Mouse (Mus musculus): ENCODE measurements at regions not wholly inside any gene's neighbourhood (a gene's known extent, or its start where the extent isn't known, plus 50 kb on each side); places are given as distances from the start of the nearest gene placed in this dataset.

DNA sequence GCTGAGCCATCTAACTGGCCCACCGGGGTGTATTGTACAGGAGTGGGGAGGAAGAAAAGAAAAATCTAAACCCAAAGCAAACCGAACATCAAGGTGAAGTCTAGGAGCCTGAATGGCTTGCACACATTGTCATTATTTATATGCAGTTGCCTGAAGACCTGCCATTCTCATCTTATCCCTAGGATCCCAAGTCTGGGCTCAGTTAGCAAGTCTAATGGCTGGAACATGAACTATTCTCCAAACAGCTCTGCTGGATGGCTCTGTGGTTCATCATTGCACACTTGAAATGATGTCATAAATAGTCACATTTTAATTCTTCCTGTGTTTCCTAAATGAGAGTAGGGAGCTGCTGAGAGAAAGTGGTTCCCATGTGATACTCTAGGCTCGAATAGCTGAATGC, 219.6 kb upstream of the Mpped2 start:
- Histone ChIP-seq H3K36me3 (replicated peaks) (no peaks in the 10 kb centered on the region), H3K4me1 (ENCODE audit: insufficient read depth, low read depth, low read length) (no peaks in the 10 kb centered on the region), H3K4me3 (ENCODE audit: low read depth, low read length) (no peak overlapping the region), H3K9me3 (replicated peaks) (peaks cover 10% of the 10 kb centered on the region), H3K27me3 (ENCODE audit: insufficient read depth, low read length) (no peaks in the 10 kb centered on the region)
- ATAC-seq (ENCODE audit: extremely low read depth, insufficient number of reproducible peaks, low FRiP score, poor library complexity, severe bottlenecking): no peak
- TF ChIP-seq POLR2AphosphoS5 (IDR thresholded peaks at IDR 0.05; ENCODE audit: insufficient replicate concordance, low read depth, low read length) (no peak), GATA1 (IDR thresholded peaks at IDR 0.05; ENCODE audit: borderline replicate concordance, low read length) (no peak), GATA2 (IDR thresholded peaks at IDR 0.05; ENCODE audit: borderline replicate concordance, low read depth, low read length) (no peak), TAL1 (conservative IDR thresholded peaks at IDR 0.05; ENCODE audit: low read depth, low read length) (no peak), CTCF (IDR thresholded peaks at IDR 0.05; ENCODE audit: low read depth, low read length) (no peak)
- DNase-seq (ENCODE audit: low spot score): no peak

DNA sequence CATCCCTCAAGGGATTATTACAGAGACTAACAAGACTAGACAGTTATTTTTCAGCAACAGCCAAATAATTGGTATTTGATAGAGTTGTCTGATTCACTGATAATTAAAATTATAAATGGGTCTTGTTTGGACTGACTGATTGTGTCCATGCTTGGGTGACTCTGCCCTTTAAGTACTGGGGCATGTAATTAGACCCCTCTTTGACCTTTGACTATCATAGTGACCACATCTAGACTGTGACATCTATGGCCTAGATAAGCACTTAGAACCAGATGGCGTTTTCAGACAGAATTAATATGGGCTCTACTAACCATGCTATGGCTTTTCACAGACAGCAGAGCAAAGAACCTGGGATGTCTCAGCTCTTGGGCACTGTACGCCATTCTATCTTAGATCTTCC, 215.1 kb upstream of the Mpped2 start:
- TF ChIP-seq GATA1 (IDR thresholded peaks at IDR 0.05; ENCODE audit: borderline replicate concordance, low read length) (no peak), CTCF (IDR thresholded peaks at IDR 0.05; ENCODE audit: low read depth, low read length) (no peak), POLR2AphosphoS5 (IDR thresholded peaks at IDR 0.05; ENCODE audit: insufficient replicate concordance, low read depth, low read length) (no peak), GATA2 (IDR thresholded peaks at IDR 0.05; ENCODE audit: borderline replicate concordance, low read depth, low read length) (no peak), TAL1 (conservative IDR thresholded peaks at IDR 0.05; ENCODE audit: low read depth, low read length) (no peak)
- DNase-seq (ENCODE audit: low spot score): no peak
- no peaks in the 10 kb centered on the region for H3K27me3 ChIP-seq (ENCODE audit: insufficient read depth, low read length)
- H3K4me3 ChIP-seq (ENCODE audit: low read depth, low read length): no peak overlapping the region
- no peaks in the 10 kb centered on the region for H3K4me1 ChIP-seq (ENCODE audit: insufficient read depth, low read depth, low read length)
- no peak for ATAC-seq (ENCODE audit: extremely low read depth, insufficient number of reproducible peaks, low FRiP score, poor library complexity, severe bottlenecking)
- H3K9me3 ChIP-seq (replicated peaks): peaks cover 2% of the 10 kb centered on the region; the same call in 1 of the 2 replicates
- no peaks in the 10 kb centered on the region for H3K36me3 ChIP-seq (replicated peaks)

DNA sequence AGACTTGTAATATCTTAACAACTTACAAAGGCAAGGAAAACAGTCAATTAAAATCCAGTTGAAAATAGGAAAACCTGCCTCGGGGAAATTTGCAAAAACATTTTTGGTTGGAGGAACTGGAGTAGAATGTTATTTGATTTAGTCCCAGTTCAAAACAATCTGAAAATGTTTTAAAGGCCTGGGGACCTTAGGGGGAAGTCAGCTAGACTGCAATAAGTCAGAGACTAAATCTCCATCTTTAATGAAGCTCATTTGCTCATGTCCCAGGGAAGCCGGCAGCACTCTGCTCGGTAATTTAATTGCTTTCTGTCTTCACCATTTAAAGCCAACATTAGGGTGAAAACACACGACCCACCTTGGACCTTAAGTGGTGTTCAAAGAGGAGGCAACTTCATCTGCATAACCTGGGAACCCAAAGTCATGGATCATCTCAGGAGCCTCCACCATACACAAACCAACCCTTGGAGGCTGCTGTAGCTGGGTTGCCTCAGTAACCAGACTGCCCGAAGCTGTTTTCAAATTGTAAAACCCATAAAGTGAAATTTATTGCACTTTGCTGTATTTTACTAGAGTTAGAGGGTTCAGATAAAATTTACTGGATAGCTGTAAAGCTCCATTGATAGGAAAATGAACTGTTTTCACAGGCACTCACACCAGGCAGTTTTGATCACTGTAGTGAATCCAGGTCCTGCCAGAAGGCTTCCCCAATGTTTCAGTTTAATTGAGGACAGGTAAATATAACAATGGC, 205.6 kb upstream of the Mpped2 start:
- ATAC-seq (ENCODE audit: extremely low read depth, insufficient number of reproducible peaks, low FRiP score, poor library complexity, severe bottlenecking): no peak
- Histone ChIP-seq H3K4me1 (ENCODE audit: insufficient read depth, low read depth, low read length) (no peaks in the 10 kb centered on the region), H3K27me3 (ENCODE audit: insufficient read depth, low read length) (no peaks in the 10 kb centered on the region), H3K4me3 (ENCODE audit: low read depth, low read length) (no peak overlapping the region), H3K9me3 (replicated peaks) (peaks cover 12% of the 10 kb centered on the region), H3K36me3 (replicated peaks) (no peaks in the 10 kb centered on the region)
- TF ChIP-seq TAL1 (conservative IDR thresholded peaks at IDR 0.05; ENCODE audit: low read depth, low read length) (no peak), GATA2 (IDR thresholded peaks at IDR 0.05; ENCODE audit: borderline replicate concordance, low read depth, low read length) (no peak), CTCF (IDR thresholded peaks at IDR 0.05; ENCODE audit: low read depth, low read length) (no peak)
- no peak for DNase-seq (ENCODE audit: low spot score)

DNA sequence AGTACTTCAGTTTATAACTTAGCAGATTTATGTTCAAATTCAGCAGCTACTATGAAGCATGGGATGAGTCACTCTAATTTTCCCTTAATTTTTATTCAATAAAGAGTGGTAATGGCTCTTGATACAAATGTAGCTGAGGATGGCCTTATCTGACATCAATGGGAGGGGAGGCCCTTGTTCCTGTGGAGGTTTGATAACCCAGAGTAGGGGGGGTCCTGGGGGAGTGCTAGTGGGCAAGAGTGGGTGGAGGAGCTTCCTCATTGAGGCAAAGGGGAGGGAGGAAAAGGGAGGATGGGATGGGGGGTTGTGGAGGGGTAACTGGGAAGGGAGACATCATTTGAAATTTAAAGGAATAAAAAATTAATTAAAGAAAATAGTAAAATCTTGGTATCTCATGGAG, 194.3 kb upstream of the Mpped2 start:
- H3K9me3 ChIP-seq (replicated peaks): peaks cover 16% of the 10 kb centered on the region
- TF ChIP-seq GATA1 (IDR thresholded peaks at IDR 0.05; ENCODE audit: borderline replicate concordance, low read length) (no peak), GATA2 (IDR thresholded peaks at IDR 0.05; ENCODE audit: borderline replicate concordance, low read depth, low read length) (no peak), TAL1 (conservative IDR thresholded peaks at IDR 0.05; ENCODE audit: low read depth, low read length) (no peak), POLR2AphosphoS5 (IDR thresholded peaks at IDR 0.05; ENCODE audit: insufficient replicate concordance, low read depth, low read length) (no peak), CTCF (IDR thresholded peaks at IDR 0.05; ENCODE audit: low read depth, low read length) (no peak)
- no peaks in the 10 kb centered on the region for H3K27me3 ChIP-seq (ENCODE audit: insufficient read depth, low read length)
- H3K4me3 ChIP-seq (ENCODE audit: low read depth, low read length): no peak overlapping the region
- DNase-seq (ENCODE audit: low spot score) (no peak), ATAC-seq (ENCODE audit: extremely low read depth, insufficient number of reproducible peaks, low FRiP score, poor library complexity, severe bottlenecking) (no peak)
- no peaks in the 10 kb centered on the region for H3K36me3 ChIP-seq (replicated peaks)
- no peaks in the 10 kb centered on the region for H3K4me1 ChIP-seq (ENCODE audit: insufficient read depth, low read depth, low read length)

DNA sequence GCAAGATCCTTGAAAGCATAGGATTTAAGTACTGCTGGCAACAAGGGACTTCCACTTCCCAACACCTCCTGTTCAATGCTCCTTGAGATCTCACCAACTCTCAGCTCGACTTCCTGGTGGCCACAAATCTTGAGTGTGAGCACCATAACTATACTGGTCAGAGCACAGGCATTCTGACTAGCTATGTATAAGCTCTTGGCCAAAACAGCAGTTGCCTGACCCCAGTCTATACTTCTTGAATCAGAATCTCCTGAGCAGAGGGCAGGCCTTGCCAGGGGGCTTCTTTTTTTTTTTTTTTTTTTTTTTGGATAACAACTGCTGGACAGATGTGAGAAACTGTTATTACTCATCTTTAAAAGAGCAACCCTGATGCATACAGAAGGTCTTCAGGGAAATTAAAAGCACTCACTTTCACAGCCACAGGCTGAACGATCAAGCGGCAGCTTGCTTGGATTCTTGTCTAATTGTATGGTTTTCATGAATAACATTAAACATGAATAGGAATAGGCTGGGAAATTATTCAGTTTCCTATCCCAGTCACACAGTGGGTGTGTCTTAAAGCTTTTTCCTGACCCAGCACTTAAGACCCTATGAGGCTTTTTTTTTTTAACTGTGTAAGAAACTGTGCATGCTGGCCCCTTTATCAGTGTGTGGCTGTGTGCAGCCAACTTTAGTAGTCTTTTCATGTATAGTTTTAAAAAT, 193.7 kb upstream of the Mpped2 start:
- ATAC-seq (ENCODE audit: extremely low read depth, insufficient number of reproducible peaks, low FRiP score, poor library complexity, severe bottlenecking) (no peak), DNase-seq (ENCODE audit: low spot score) (no peak)
- TF ChIP-seq GATA1 (IDR thresholded peaks at IDR 0.05; ENCODE audit: borderline replicate concordance, low read length) (no peak), POLR2AphosphoS5 (IDR thresholded peaks at IDR 0.05; ENCODE audit: insufficient replicate concordance, low read depth, low read length) (no peak), CTCF (IDR thresholded peaks at IDR 0.05; ENCODE audit: low read depth, low read length) (no peak), TAL1 (conservative IDR thresholded peaks at IDR 0.05; ENCODE audit: low read depth, low read length) (no peak)
- Histone ChIP-seq H3K36me3 (replicated peaks) (no peaks in the 10 kb centered on the region), H3K27me3 (ENCODE audit: insufficient read depth, low read length) (no peaks in the 10 kb centered on the region), H3K4me3 (ENCODE audit: low read depth, low read length) (no peak overlapping the region), H3K4me1 (ENCODE audit: insufficient read depth, low read depth, low read length) (no peaks in the 10 kb centered on the region), H3K9me3 (replicated peaks) (peaks cover 17% of the 10 kb centered on the region)

DNA sequence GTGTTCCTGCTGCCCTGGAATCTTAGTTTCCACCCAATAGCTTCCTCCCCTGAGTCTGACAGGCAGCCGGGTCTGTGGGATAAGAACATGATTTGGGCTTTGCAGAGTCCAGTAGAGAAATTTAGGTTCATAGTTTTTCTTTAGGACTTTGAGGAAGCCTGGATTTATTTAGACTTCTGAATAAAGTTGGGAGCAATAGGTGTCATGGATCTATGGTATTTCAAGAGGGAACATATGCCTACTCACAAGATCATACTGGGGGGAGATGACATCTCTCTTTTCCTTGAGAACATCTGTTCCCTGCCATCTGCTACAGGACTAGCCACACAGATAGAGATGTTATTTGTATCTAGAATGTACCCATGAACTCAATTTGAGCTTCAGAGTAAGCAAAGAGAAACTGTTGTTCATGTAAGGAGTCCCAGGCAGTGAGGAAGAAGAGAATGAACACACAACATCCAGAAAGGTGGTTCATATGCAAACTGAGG, 188.1 kb upstream of the Mpped2 start:
- no peaks in the 10 kb centered on the region for H3K4me1 ChIP-seq (ENCODE audit: insufficient read depth, low read depth, low read length)
- ATAC-seq (ENCODE audit: extremely low read depth, insufficient number of reproducible peaks, low FRiP score, poor library complexity, severe bottlenecking) (no peak), DNase-seq (ENCODE audit: low spot score) (no peak)
- peaks cover 13% of the 10 kb centered on the region for H3K9me3 ChIP-seq (replicated peaks)
- TF ChIP-seq POLR2AphosphoS5 (IDR thresholded peaks at IDR 0.05; ENCODE audit: insufficient replicate concordance, low read depth, low read length) (no peak), CTCF (IDR thresholded peaks at IDR 0.05; ENCODE audit: low read depth, low read length) (no peak), TAL1 (conservative IDR thresholded peaks at IDR 0.05; ENCODE audit: low read depth, low read length) (no peak), GATA2 (IDR thresholded peaks at IDR 0.05; ENCODE audit: borderline replicate concordance, low read depth, low read length) (no peak), GATA1 (IDR thresholded peaks at IDR 0.05; ENCODE audit: borderline replicate concordance, low read length) (no peak)
- no peaks in the 10 kb centered on the region for H3K27me3 ChIP-seq (ENCODE audit: insufficient read depth, low read length)
- H3K4me3 ChIP-seq (ENCODE audit: low read depth, low read length): no peak overlapping the region
- no peaks in the 10 kb centered on the region for H3K36me3 ChIP-seq (replicated peaks)

All from G1E (cell line).